Mouse (Mus musculus): Measurements from ENCODE around the gene Nfkb1.

The Nfkb1 gene

DNA sequence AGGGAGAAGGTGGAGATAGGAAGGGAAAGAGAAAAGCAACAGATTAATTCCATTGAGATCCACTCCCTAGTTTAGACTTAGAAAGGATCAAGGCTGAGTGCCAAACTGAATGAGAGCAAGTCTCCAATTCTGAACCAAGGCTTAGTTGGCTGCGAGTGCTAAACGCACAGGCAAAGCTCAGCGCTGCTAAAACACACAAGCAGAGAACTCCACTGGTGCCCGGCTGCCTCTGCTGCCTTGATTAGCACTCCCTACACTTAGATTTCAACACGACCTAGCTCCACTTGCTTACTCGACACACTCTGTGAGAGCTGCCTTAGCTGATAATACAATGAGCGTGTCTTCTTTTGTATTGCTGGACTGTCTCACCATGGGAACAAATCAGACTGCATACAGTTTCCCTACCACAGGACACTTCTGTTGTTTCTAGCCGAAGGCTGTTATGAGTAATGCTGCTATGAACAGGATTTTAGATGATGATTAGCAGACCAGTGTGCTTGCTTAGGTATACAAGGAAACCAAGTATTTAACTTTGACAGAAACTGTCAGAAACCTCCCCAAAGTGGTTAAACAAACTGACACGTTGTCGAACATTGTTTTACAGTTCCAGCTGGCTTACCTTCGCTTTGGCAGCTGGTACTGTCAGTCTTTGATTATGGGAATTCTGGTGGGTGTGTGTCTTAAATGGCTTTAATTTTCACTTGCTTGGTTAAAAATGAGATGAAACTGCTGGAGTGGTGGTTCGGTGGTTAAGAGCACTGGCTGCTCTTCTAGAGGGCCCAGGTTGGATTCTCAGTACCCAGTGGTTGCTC, 134.3 kb downstream of the Nfkb1 start:
- no peak for DNase-seq (ENCODE audit: extremely low read depth, low read depth, low spot score)

DNA sequence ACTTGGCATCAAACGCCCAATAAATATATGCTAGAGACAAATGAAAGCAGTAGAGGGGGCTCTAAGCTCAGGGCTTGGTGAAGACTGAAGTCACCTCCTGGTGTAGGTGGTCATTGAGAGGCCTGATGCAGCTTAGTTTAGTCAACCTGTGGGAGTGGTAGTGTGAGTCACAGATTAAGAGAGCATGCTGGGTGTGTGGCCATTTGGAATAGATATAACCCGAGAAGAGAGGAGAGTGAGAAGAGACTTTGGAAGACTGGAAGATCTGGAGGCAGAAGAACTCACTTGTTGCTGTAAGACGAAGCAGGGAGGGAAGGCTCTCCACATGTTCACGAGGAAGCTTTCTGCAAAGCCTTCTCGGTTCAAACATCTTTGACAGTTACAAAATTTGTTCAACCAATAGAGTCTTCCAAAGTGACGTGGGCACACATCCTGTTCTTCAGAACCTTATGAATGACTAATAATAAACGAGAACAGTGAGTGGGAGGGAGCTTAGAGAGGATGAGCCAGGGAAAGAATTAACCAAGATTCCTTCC, 135.2 kb downstream of the Nfkb1 start:
- no peak for DNase-seq (ENCODE audit: extremely low read depth, low read depth, low spot score)

DNA sequence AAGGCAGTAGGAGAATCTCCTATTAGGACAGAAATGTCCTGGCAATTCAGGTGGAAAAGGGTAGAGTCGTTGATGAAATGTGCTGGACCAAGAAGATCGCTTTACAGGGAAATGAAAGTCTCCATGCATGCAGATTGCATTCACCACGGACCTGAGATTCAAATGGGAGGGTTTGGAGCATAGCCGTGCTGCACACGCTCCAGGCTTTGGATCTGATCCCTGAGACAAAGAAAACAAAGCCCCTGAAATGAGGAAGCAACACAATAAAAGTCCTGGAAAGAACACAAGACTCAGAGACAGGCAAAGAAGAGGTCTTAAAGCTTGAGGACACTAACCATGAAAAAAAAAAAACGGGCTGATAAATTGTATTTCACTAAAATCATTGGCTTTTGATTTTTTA, 136.2 kb downstream of the Nfkb1 start:
- no peak for DNase-seq (ENCODE audit: extremely low read depth, low read depth, low spot score)

DNA sequence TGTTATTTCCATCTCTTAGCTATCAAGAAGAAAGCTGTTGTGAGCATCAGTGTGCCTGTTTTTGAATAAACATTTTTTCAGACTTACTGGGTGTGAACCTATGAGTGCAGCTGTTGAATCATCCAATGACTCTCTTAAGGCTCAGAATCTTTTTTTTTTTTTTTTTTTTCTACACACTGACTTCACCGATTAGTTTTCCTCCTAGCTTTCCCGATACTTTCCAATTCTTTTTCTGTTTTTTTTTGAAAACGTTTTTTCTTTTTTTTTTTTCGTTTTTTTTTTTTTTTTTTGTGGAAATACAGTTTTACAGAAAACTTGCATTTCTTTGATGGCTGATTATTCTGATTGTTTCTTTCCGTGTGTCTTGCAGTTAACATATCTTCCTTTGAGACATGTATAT, 138.5 kb downstream of the Nfkb1 start:
- DNase-seq (ENCODE audit: extremely low read depth, low read depth, low spot score), result no peak

DNA sequence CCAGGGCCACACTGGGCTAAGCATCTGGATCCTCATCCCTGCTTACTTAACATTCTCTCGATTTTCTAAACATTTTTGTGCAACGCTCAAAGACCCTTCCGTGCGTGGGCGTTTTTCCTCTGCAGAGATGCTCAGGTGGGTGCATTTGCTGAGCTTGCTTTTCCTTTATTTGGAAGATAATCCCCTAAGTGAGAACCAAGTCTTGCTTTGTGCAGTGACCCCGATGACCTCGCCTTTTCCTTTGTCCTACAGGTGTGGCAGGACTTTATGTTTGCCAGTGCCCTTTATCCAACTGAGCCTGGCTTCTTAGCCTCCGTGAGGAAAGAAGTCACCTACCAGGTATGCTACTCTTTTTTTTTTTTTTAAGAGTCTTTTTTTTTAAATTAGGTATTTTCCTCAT, 144.0 kb downstream of the Nfkb1 start:
- DNase-seq (ENCODE audit: extremely low read depth, low read depth, low spot score), result no peak

DNA sequence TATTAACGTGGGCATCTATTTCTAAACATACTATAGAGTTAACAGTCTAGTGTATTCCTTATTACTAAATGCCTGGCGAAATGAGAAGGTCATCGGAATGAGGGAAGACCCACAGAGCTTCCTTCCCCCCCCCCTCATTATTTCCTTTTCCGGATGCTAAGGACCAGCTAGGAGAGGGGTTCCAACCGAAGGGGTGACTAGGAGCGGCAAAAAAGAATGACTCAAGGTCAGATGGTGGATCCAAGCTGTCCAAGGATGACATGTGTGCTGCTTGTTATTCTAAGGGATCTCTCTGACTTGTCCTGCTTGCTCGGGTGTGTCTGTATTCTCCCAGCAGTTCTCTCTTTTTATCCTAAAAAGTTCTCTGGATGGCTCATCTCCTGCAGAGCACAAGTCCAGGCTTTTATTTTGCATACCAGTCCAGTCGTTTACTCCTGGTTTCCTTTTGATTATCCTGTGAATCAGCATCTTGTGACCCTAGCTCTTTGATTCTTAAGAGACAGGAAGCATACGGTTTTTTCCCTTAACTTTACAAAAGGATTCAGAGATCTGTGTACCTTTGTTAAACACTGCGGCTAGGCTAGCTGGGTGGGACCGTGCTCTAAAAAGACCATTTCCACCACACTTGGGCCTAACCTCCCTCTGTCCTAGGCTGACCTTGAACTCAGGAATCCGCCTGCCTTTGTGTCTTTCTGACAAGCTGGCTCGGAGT, 145.0 kb downstream of the Nfkb1 start:
- no peak for DNase-seq (ENCODE audit: extremely low read depth, low read depth, low spot score)

Data from fat pad, adult 2 months (tissue).